Mouse (Mus musculus) induced T-regulatory cell, adult 2 months (primary cell): ENCODE data around the gene Ptgs1.

Experiments
- DNase-seq: peaks from one replicate; pipeline ENCODE4 v3.0.0-alpha.2; 2012; ENCODE audit warnings: low read depth

Ptgs1 gene

DNA sequence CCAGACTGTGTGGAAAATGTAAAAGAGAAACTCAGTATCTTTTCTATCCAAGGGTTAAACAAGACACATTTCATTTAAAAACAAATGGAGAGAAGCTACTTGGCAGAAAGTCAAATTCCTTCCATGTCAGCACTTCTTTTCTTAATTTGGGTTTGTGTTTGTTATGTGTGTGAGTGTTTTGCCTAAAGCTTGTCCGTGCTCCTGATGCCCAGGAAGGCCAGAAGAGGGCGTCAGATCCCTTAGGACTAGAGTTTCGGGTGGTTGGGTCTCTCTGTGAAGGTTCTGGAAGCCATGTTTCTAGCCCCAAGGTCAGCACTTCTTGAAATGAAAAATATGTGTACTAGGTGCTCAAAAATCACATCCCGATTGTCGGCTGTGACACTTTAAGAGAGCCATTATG, 15.8 kb upstream of the Ptgs1 start:
- no peak for DNase-seq

GRCm38 (mm10) chr2:36215203-36215739, 15.0 kb upstream of the Ptgs1 start:
- no peak for DNase-seq

DNA sequence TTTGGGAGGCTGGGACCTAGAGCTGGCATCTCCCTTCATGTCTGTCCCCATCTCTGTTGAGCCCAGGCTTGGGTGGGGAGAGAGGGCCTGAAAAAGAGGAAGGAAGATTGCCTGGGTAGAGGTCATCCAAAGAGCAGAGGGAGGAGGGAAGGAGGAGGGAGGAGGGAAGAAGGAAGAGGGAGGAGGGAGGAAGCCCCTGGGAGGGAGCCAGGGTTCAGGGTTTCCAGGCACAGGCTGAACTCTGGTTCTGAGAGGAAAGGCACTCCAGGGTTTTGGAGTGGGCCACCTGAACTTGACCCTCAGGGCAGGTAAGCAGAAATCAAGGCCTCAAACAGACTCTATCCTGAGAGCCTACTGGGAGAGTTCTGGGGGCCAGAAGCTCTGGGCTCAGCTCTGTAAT, 13.7 kb upstream of the Ptgs1 start:
- no peak for DNase-seq

- no peak for DNase-seq
Measured at GRCm38 (mm10) chr2:36216953-36217573, 13.2 kb upstream of the Ptgs1 start.

- no peak for DNase-seq
Measured at GRCm38 (mm10) chr2:36217692-36218233, 12.5 kb upstream of the Ptgs1 start.

DNA sequence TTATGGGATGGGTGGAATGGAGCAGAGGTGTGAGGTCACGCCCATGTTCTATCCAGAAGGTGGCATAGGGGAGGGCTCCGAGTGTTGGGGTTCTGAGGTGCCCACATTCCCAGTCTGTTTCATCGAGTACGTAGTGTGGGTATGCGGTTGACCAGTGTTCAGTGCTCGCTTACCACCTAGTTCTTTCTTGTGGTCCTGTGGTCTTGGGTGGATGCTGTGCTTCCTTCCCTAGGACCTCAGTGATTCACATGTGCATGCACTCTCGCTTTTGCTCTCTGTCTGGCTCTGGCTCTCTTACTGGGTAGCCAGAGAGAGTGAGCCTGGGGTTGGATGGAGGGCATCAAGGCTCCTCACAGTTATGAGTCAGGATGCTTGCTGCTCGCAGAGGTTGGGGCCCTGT, 10.1 kb upstream of the Ptgs1 start:
- no peak for DNase-seq

GRCm38 (mm10) chr2:36220891-36221290, 9.3 kb upstream of the Ptgs1 start:
- no peak for DNase-seq

- no peak for DNase-seq
Measured at GRCm38 (mm10) chr2:36222168-36222848, 7.9 kb upstream of the Ptgs1 start.

GRCm38 (mm10) chr2:36223436-36223835, 6.8 kb upstream of the Ptgs1 start:
- DNase-seq, result no peak

- no peak for DNase-seq
Measured at GRCm38 (mm10) chr2:36224153-36224552, 6.1 kb upstream of the Ptgs1 start.

DNA sequence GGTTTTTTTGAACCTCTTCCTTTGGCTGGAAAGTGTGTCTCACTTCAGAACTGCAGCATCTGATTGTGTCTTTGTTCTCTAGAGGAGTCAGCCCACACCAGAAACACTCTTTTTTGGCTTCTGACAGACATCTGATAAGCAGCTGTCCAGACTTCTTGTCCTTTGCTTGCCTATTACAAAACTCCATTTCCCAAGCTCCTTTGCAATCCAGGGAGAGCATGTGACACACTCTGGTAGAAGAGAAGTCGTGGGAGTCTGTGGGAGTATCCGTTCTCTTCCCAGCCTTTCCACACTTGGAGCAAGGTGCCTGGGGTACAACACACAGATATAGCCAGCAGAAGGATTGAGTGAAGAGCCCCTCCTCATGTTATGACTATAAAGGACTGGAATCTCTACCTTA, 5.6 kb upstream of the Ptgs1 start:
- no peak for DNase-seq

GRCm38 (mm10) chr2:36230967-36231366, 741 bp downstream of the Ptgs1 start:
- no peak for DNase-seq

DNA sequence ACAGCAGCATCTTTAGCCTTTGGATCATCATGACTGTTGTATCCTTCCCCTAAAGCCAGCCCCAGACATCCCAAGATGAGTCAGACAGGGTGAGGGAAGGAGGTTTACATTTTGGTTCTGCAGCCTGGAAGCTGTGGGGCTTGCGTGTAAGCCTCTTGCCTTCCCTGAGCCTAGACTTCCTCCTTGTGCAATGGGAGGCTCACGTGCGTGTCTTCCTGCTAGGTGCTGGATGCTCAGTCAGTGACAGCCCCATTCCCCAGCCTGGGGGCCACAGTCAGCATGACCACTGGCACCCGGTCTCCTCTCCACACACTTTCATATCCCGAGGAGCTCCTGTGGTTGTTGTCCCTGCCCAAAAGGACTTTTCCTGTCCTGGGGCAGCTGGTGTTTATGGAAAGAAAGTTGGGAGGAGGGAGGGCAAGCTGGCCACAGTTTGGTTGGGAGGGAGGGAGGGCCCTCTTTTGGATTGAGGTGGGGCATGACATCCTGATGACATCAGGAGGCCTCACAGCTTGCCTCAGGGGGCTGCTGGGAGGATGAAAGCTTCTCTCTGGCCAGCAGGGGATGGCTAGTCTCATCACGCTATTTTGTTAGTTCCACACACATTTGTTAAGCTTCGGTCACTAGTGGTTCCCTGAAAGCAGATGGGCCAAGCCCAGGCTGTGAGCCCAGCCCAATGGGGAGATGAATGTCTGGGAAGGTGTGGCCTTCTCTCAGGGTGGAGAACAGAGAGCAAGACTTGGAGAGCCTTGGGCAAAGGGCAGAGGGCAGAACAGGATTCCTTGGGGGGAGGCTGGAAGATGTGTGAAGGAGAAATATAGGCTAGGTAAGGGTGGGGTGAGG, 4.5 kb downstream of the Ptgs1 start:
- no peak for DNase-seq

GRCm38 (mm10) chr2:36235917-36236316, 5.7 kb downstream of the Ptgs1 start:
- no peak for DNase-seq

DNA sequence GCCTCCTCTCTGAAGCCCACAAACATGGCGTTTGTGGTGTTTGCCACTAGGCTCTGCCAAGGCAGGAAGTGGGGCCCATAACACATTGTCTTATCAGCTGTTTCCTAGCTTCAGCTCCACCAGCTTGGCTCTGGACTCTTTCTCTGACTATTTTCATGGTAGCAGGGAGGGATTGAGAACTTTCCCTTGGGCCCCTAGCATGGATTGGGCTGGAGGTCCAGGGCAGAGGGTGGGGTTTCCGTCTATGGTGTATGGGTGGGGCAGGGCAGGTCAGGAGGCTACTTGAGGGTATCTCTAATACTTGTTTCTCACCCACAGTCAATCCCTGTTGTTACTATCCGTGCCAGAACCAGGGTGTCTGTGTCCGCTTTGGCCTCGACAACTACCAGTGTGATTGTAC, 6.7 kb downstream of the Ptgs1 start:
- no peak for DNase-seq

DNA sequence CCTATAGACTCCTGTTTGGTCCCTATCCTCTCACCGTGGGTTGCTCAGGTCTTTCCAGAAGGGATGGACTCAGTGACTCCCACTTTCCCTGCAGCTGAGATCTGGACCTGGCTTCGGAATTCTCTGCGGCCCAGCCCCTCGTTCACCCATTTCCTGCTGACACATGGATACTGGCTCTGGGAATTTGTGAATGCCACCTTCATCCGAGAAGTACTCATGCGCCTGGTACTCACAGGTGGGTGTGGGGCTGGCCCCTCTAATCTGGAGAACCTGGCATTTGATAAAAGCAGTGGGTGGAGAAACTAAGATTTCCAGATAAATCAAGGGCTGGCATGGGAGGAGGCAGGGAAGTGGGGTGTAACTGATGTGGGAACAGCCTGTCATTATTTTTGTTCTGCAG, 7.3 kb downstream of the Ptgs1 start:
- no peak for DNase-seq

GRCm38 (mm10) chr2:36238467-36238866, 8.2 kb downstream of the Ptgs1 start:
- DNase-seq, result no peak

- no peak for DNase-seq
Measured at GRCm38 (mm10) chr2:36238951-36239350, 8.7 kb downstream of the Ptgs1 start.

DNA sequence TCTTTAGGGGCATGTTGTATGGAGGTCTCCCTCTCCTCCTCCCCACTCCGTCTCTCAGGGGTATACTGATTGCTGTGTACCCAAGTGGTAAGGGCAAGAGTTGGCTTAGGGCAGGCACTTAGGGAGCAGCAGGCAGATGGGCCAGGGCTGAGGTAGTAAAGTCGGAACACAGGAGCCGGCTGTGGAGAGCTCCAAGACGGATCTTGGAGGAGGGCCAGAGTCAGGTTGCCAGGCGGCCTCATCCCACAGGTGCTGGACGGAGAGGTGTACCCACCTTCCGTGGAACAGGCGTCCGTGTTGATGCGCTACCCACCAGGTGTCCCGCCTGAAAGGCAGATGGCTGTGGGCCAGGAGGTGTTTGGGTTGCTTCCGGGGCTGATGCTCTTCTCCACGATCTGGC, 12.3 kb downstream of the Ptgs1 start:
- no peak for DNase-seq

- no peak for DNase-seq
Measured at GRCm38 (mm10) chr2:36243296-36243891, 13.2 kb downstream of the Ptgs1 start.

- DNase-seq, result no peak
Measured at GRCm38 (mm10) chr2:36243892-36244309, 13.7 kb downstream of the Ptgs1 start.

DNA sequence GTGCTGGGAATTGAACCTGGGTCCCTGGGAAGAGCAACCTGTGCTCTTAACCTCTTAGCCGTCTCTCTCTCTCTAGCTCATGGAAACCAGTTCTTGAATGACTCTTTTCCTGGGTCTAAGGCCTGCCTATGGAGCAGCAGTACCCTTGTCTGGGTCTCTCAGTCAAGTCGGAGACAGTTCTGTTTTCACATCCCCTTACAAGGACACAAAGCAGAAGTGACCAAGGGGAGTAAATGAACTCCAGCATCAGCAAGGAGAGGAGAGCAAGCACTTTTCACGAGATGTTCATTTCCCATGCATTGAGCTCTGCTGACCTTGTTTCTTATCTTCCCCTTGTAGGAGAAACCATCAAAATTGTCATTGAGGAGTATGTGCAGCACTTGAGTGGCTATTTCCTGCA, 14.5 kb downstream of the Ptgs1 start:
- no peak for DNase-seq
